Mouse (Mus musculus) kidney, postnatal 25 days (tissue): ENCODE results near the gene Dgki.

Experiments used
- DNase-seq, 2 experiments: peaks; one replicate each; pipeline ENCODE4 v3.0.0; 2021; ENCODE audit warnings: mixed read lengths in 2 of 2

Gene Dgki

GRCm38 (mm10) chr6:37142991-37143866 is 156.8 kb downstream of the Dgki start:
- peak in 1 of 2 experiments; percentile 21 for DNase-seq

DNA sequence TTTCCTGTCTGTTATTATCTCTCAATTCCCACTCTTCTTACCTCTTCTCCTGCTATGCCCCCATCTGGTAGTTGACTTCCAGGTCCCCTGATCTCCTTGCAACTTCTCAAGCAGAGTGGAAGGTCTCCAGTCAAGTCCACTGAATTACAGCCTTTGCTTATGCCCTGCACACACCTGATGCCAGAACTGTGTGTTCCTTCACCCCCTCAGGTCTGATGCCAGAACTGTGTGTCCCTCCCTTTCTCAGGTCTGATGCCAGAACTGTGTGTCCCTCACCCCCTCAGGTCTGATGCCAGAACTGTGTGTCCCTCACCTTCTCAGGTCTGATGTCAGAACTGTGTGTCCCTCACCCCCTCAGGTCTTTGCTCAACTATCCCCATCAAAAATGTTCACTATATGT is 161.2 kb downstream of the Dgki start:
- DNase-seq, result no peak

- no peak for DNase-seq
These were observed 168.7 kb downstream of the Dgki start for GRCm38 (mm10) chr6:37131257-37131656.

GRCm38 (mm10) chr6:37120417-37121154 is 179.4 kb downstream of the Dgki start:
- DNase-seq, result no peak

- no peak for DNase-seq
These were observed 180.8 kb downstream of the Dgki start for GRCm38 (mm10) chr6:37119205-37119604.

DNA sequence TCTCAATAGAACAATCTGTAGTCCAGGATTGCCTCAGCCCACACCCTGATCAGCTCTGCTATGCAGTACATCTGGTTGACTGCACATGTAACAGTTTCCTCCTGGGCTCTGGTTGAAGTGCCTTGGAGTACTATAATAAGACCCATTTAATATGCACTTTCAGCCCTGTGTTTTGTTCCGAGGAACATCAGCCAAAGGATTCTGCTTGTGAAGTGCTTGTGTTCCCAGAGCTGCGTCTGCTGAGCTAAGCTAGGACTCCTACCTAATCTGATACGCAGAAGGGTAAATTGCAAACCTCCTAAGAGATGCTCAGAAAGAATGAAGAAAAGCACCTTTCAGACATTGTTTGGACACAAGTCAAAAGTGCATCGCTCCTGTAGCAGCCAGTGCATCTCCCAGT is 186.9 kb downstream of the Dgki start:
- DNase-seq, result no peak

DNA sequence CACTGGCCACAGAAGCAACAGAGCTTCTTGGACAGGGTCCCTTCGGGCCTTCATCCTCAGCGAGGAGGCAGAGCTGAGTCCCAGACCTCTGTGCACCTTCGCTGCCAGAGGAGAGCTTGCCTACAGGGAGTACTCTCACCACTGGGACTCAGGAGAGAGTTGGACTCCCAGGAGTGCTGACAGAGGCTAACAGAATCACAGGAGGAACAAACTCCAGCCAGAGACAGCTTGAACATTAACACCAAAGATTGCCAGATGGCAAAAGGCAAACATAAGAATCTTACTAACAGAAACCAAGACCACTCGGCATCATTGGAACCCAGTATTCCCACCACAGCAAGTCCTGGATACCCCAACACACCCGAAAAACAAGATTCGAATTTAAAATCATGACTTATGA is 193.7 kb downstream of the Dgki start:
- peak in 1 of 2 experiments; percentile 39 for DNase-seq

- no peak for DNase-seq
These were observed 199.6 kb downstream of the Dgki start for GRCm38 (mm10) chr6:37100413-37100812.

DNA sequence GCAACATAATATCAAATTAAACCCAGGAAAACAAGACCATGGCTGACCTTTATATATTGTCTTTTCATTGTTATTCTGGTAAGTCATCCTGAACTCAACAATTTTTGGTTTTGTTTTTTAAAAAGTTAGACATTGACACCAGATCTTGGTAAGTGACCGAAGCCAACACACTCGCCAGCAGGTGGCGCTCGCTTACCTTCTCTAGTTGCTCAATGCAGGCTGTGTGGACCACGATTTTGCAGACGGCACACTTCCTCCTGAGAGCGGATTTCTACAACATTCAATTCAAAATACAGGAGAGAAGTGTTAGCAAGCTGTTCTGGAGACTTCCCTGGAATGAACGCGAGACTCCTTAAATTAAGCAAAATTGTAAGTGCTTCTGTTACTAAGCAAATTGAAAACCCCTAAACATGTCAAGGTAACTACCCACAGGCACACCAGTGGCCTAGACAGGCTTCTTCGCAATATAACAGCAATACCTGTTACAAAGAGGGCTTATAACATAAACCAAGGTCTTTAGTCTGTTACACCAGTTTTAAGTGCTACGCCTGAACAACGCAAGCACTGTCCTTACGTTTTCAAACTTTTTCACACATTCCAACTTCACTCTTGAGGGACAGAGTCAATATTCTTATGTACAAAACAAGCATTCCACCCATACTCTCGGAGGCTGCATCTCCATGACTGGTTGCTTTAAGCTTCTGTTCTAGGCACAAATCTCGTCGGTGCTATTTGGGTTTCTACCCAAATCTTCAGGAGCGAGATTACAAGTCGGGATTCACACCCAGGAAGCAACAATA is 202.4 kb downstream of the Dgki start:
- peak; percentile 87 to 94 for DNase-seq

- peak; percentile 58 to 74 for DNase-seq
These were observed 203.1 kb downstream of the Dgki start for GRCm38 (mm10) chr6:37096840-37097305.

DNA sequence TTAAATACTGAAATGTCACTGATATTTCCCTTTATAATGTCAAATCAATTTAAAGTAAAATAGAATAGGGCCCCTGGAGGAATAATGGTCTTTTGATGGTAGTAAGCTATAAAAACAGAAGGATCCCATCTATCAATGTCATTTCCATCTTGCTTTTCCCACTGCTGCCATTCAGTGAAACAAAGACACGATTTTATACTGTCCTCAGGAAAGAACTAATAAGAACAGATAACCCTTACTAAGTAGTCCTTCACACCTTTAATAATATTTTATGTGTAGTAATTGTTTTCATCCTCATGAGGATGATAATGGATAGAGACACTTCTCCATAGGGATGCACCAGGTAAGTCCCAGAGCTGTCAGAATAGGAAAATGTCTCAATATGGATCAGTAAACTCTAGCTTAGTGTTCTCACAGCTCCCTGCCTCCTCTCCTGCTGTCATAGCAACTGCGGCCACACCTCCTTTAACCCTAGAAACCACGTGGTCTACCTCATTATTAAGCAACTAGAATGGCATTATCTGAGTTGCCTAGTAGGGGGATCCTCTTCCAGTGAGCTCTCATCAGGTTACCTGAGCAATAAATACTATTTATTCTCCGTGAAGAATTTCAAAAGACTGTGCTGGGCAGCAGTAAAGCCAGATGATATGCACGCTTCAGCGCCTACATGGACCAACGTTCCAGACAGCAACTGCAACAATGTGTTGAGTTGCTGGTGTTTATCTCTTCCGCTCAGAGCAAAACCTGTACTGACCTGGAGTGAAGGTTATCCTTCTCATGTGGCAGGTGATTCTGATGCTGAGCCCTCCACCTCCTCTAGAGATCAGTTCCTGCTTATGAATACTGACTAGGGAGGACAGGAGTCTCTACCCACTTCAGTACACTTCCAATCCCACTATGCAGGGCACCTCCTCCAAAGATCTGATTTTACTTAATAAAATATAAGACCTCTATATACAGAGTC is 210.6 kb downstream of the Dgki start:
- no peak for DNase-seq

DNA sequence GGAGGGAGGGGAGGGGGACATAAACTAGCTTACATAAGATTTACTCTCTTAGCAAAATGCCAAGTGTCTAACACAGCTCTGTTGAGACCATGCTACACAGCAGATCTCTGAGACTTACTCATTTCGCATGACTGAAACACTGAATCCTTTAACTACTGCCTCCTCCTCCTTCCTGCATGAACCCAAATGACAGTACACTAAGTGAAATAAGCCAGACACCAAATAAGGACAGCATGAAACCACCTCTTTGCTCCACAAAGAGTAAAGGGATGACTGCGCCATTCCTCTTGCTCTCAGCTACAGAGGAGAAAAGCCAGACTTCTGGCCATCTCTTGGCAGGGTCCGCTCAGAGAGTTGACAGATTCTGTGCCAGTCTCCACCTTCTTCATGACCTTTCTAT is 217.0 kb downstream of the Dgki start:
- no peak for DNase-seq

- peak in 1 of 2 experiments; percentile 16 for DNase-seq
These were observed 227.5 kb downstream of the Dgki start for GRCm38 (mm10) chr6:37072401-37073016.

DNA sequence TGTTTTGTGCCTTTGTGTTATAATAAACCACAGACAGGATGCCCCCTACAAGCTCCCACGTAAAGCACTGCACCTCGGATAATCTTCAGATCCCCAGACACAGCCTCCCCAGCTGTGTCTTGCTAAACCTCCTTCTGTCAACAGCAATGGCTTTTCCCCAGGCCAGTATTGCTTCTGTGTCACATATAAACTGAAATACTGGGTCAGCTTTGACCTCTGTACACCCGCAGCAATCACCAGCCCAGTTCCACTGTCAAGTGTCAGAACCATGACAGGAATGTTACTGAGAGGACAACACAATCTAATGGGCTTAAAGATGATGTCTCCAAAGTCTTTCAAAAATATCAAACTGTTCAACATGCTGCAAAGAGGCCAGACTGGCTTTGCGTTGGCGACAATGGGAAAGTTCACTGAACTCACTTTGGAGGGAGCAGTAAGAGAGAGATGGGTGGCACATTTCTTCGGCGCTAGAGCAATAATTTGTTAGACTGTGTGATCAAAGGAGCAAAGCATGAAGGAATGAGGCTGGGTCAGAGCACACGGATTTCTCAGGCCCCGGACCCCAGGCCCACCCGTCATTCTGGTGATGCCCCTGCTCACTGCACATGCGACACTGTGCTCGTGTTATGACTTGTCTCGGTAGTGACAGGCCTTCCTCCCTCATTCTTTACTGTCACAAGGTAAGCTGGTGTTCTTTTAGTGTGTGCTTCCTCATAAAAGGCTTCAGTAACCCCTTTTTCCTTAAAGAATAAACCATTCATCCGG is 230.0 kb downstream of the Dgki start:
- DNase-seq, result no peak

DNA sequence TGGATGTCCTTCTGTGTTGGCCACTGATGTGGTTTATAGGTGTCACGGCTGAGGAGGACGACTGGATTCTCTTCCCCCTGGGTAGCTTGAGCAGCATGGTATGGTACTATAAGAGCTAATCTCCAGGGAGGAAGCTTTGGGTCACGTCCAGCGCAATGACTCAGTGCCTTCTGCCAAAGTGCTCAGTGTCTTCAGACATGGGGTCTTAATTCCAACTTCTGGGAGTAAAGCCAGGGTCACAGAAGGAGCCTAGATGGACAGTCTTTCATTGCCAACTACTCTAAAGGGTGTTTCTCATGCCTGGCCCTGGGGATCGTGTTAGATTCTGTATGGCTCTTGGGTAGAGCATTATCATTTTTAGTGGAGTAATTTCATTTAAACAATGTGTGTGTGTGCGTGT is 231.2 kb downstream of the Dgki start:
- DNase-seq, result no peak

DNA sequence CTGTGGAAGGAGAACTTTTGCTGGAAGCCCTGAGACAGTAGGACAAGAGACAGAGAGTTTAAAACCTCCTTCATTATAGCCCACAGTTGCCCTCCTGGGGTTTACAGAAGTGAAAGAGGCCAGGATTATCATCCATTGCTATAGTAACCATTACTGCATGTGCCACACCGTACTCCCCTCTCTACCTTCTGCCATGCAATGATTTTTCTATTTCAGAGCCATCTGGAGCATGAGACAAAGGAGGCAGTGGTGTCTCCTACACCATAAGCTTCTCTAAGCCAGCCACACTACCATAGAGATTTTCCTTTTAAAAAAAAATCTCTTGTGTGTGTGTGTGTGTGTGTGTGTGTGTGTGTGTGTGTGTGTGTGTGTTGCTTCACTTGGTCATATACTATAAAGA is 232.6 kb downstream of the Dgki start:
- DNase-seq, result no peak

- no peak for DNase-seq
These were observed 235.7 kb downstream of the Dgki start for GRCm38 (mm10) chr6:37064214-37064830.

DNA sequence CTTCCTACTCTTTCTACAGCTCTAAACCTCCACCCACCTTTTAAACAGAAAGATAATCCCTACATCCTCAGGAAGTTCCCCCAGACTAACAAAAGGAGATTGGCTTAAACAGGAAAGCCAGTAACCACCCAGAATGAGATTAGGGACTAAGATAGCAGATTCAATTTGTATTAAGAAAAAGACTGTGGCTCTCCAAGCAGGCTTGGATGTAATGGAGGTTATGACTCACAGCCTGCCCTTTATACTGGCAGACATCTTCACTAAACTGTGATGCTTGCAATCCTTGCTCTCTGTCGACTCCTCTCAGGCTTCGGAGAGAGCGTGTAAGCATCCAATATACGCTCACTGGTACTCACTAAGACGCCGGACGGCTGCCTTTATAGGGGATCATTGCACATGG is 236.7 kb downstream of the Dgki start:
- no peak for DNase-seq

- no peak for DNase-seq
These were observed 239.9 kb downstream of the Dgki start for GRCm38 (mm10) chr6:37060114-37060513.

- no peak for DNase-seq
These were observed 242.0 kb downstream of the Dgki start for GRCm38 (mm10) chr6:37057957-37058356.
